Mouse (Mus musculus) forebrain, embryonic 15.5 days (tissue): ENCODE measurements around the gene Lrrc8c. TPM values are rescaled to one million over a fixed set of nuclear protein-coding genes. Genes with fewer than 3 reads are reported as not detected.
A peak's percentile ranks its signal among the peaks of the same experiment; 100 is the strongest.

Experiments used
- ATAC-seq: fragments of 200-750 bp; cut with Nextera tagmentation; replicated peaks from 2 replicates; pipeline ENCODE4 v1.8.0; 2017; ENCODE audit warnings: mild to moderate bottlenecking, moderate TSS enrichment, moderate library complexity
- H3K27ac ChIP-seq: fragments of 300-500 bp; sonication (generic); replicated peaks from 2 replicates; pipeline ENCODE4 v1.5.1; 2015; ENCODE audit warnings: mild to moderate bottlenecking, inconsistent platforms
- H3K27me3 ChIP-seq: fragments of 300-500 bp; sonication (generic); 2 replicates; pipeline ENCODE4 v1.6.1; 2015; ENCODE audit warnings: inconsistent platforms
- H3K36me3 ChIP-seq: fragments of 300-500 bp; sonication (generic); 2 replicates; pipeline ENCODE4 v1.6.1; 2015; ENCODE audit warnings: mild to moderate bottlenecking, inconsistent platforms
- H3K4me1 ChIP-seq: fragments of 300-500 bp; sonication (generic); 2 replicates; pipeline ENCODE4 v1.6.1; 2015; ENCODE audit warnings: inconsistent platforms
- H3K4me2 ChIP-seq: fragments of 300-500 bp; sonication (generic); replicated peaks from 2 replicates; pipeline ENCODE4 v1.6.1; 2015; ENCODE audit warnings: mild to moderate bottlenecking, inconsistent platforms
- H3K4me3 ChIP-seq: fragments of 300-500 bp; sonication (generic); 2 replicates; pipeline ENCODE4 v1.5.1; 2015; ENCODE audit warnings: mild to moderate bottlenecking, inconsistent platforms
- H3K9ac ChIP-seq: fragments of 300-500 bp; sonication (generic); replicated peaks from 2 replicates; pipeline ENCODE4 v1.6.1; 2015; ENCODE audit warnings: mild to moderate bottlenecking, inconsistent platforms
- H3K9me3 ChIP-seq: fragments of 300-500 bp; sonication (generic); 2 replicates; pipeline ENCODE4 v1.6.1; 2016; ENCODE audit warnings: inconsistent platforms
- WGBS: fragments of 180-500 bp; shearing (Covaris S2); methylation state at CpG from one replicate; pipeline ENCODE4 v1.1.7; 2015; ENCODE audit warnings: mixed read lengths; 5-methylcytosine and 5-hydroxymethylcytosine counted together
- polyA plus RNA-seq: library from polyadenylated mRNA; unstranded; fragments of >200 nt; fragmentation: Nextera tagmentation; extraction: Ambion mirVana; gene quantifications from 2 replicates; pipeline ENCODE4 v1.2.1, GENCODE M21; 2015

Gene Lrrc8c
- polyA plus RNA-seq, 1 experiment from 2014 or later, result 11.4 TPM

DNA sequence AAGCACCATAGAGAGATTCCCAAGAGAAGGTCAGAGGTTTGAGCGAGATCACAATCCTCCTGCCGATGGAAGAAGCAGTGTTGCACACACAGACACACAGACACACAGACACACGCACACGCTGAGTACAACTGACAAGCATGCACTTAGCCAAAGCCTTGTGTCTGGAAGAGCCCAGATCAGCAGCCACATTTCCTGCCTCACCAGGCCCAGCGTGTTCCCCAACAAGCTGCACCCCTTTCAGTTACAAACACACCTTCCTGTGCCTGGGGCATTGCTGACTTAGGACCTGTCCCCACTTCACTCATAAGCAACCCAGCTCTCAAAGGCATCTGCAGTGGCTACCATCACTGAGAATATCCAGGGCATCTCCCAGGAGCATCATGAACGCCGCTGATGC, 25.8 kb upstream of the Lrrc8c start:
- H3K27ac ChIP-seq, result no peak overlapping the region
- WGBS, result 47% methylated on average over 7 of the region's 7 CpGs

DNA sequence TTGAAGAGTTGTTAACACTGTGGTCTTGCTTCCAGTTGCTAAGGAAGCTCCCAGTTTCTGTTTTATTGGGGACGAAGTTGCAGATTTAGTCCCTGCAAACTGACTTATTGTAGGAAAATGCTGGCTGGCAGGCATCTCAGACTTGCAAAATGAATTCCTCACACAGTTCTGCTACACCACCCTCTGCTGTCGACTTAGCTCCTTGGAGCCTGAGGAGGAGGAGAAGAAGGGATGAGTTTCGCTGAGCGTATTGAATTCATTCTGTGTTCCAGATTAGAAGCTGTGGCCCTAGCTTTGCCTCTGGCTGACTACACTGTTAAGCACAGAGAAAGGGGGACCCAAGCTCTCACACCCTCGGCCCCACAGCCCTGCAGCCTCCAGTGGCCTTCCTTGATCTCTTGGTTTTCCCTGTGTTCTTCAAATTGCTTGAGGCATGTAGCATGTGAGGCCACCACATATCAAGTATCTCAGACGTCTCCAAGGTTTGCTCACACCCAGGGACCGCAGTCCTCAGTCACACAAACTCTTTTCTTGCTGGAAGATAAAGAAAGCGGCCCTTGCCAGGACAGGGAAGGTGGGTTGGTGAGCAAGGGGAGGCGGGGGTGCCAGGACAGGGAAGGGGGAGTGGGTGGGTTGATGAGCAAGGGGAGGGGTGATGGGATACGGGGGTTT, 24.8 kb upstream of the Lrrc8c start:
- ATAC-seq, result no peak; the same call in 1 of the 2 replicates
- H3K27ac ChIP-seq, result no peak overlapping the region
- H3K27me3 ChIP-seq, result peaks cover 8% of the 10 kb centered on the region; the same call in 1 of the 2 replicates
- H3K4me1 ChIP-seq, result peaks cover 56% of the 10 kb centered on the region
- H3K4me2 ChIP-seq, result peak overlapping the region; percentile 45
- WGBS, result 31% methylated on average over 10 of the region's 10 CpGs
- no peak overlapping the region for H3K4me3 ChIP-seq
- no peaks in the 10 kb centered on the region for H3K9me3 ChIP-seq
- H3K9ac ChIP-seq, result no peak overlapping the region
- no peaks in the 10 kb centered on the region for H3K36me3 ChIP-seq

More for the DNA sequence above, 25.8 kb upstream of the Lrrc8c start:
- Histone ChIP-seq H3K9me3 (no peaks in the 10 kb centered on the region), H3K27me3 (peaks cover 8% of the 10 kb centered on the region; the same call in 1 of the 2 replicates), H3K4me1 (peaks cover 48% of the 10 kb centered on the region), H3K36me3 (no peaks in the 10 kb centered on the region), H3K4me2 (0 out of 2 replicates have a peak overlapping the region, but pooled peaks have one; percentile 0), H3K4me3 (no peak overlapping the region), H3K9ac (no peak overlapping the region)
- no peak for ATAC-seq

DNA sequence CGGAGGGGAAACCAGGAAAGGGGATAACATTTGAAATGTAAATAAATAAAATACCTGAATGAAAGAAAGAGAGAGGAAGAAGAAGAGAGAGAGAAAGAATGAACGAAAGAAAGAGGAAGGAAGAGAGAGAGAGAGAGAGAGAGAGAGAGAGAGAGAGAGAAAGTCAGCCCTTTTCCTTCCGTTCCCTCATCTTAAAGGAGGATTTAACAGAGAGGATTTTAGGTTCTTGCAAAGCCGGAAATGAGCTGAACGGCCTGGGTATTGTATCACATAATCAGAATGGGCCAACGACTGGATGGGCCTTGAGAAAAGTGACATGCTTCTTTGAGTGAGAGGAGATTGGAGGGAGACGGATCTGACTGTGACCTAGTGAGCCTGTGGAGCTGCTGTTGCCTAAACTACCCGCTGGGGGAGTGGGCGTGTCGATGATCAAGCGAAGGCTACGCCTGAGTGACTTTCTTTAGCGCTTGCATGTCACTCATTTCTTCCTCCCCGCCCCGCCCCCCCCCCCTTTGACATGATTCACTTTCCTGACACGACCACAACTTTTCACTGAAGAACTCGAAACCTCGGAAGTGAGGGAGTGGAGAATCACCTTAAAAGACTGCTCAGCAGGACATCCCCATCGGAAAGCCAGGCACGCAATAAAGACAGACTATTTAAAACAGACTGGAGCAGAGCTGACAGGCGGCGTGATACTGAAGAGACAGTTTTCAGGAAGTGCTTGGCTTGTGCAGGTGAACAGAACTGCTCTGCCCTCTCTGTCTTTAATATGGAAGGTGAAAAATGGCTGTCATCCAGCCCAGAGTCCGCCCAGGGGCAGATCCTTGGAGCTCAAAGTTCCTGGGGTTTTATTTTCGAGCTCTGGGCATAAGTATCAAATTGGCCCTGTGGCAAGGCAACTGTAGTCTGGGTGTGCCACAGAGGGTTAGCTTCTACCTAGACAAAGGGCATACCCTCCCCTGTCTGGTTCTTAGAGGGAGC, 24.0 kb upstream of the Lrrc8c start:
- H3K4me1 ChIP-seq, result peaks cover 62% of the 10 kb centered on the region
- H3K36me3 ChIP-seq, result no peaks in the 10 kb centered on the region
- 4% methylated on average over 22 of the region's 24 CpGs for WGBS
- 0 out of 2 replicates have a peak overlapping the region, but pooled peaks have one; percentile 25 for H3K9ac ChIP-seq
- no peak overlapping the region for H3K27ac ChIP-seq
- peak; percentile 62 for ATAC-seq
- H3K4me2 ChIP-seq, result peak overlapping the region; percentile 45
- H3K27me3 ChIP-seq, result peaks cover 8% of the 10 kb centered on the region; the same call in 1 of the 2 replicates
- peak overlapping the region; percentile 26 for H3K4me3 ChIP-seq
- H3K9me3 ChIP-seq, result no peaks in the 10 kb centered on the region

DNA sequence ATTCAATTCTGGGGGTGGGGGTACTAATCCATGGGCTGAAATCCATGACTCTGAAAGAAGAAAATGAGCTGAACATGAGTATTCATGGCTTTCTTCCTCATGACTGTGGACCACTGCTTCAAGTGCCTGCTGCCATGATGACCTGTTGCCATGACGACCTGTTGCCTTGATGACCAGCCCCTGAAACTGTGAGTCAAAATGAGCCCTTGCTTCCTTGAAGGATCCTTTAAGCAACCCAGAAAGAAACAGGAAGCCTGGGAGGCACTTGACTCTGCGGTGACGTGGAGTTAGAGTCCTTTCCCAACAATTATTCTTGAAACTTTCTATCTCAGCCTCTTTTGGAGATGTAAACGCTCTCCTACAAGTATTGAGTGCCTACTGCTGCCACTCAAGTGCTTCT, 23.1 kb upstream of the Lrrc8c start:
- no peak overlapping the region for H3K27ac ChIP-seq
- no peak overlapping the region for H3K9ac ChIP-seq
- ATAC-seq, result no peak
- H3K4me1 ChIP-seq, result peaks cover 67% of the 10 kb centered on the region
- 74% methylated on average over 4 of the region's 4 CpGs for WGBS
- peaks cover 8% of the 10 kb centered on the region; the same call in 1 of the 2 replicates for H3K27me3 ChIP-seq
- no peaks in the 10 kb centered on the region for H3K36me3 ChIP-seq
- H3K4me3 ChIP-seq, result no peak overlapping the region
- no peak overlapping the region for H3K4me2 ChIP-seq
- no peaks in the 10 kb centered on the region for H3K9me3 ChIP-seq

DNA sequence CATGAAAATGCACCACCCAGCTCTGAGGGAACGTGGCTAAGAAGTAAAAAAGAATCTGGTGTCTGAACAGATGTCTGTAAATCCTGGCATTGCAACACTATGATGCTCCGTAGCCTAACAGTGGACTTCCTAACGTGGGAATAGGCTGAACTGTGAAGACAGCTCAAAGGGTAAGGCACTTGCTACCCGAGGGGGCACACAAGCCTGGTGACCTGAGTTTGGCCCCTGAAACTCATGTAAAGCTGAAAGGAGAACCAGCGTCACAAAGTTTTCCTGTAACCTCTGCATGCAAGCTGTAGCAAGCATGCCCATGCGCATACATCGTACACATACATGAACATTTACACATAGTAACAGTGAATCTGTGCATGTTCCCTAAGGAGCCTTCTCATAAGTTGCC, 22.6 kb upstream of the Lrrc8c start:
- Histone ChIP-seq H3K9ac (no peak overlapping the region), H3K9me3 (no peaks in the 10 kb centered on the region), H3K4me1 (peaks cover 67% of the 10 kb centered on the region), H3K36me3 (no peaks in the 10 kb centered on the region), H3K4me2 (no peak overlapping the region), H3K27ac (no peak overlapping the region), H3K27me3 (peaks cover 8% of the 10 kb centered on the region; the same call in 1 of the 2 replicates), H3K4me3 (no peak overlapping the region)
- 74% methylated on average over 7 of the region's 7 CpGs for WGBS
- no peak for ATAC-seq

DNA sequence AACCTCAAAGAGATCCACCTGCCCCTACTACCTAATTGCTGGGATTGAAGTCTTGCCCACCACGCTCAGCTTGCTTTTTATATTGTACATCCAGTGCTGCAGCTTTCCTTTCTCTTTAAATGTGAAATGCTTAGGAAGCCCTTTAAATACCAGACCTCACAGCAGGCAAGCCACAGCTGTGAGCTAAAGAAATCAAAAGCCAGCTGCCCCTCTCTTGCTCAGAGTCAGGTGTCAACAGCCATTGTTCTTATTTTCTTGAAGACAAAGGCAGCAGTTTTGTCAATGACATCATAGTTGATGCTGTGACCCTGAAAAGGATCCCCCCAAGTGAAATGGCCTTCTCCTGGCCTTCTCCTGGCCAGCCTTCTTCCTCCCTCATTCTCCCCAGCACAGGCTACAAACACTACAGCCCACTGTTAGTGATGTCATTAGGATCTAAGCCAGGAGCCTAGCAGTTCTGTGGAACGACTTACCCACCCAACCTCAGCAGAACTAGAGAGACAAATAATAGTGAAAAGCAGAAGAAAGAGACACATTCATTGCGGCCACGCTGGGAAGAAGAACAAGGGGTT, 20.7 kb upstream of the Lrrc8c start:
- Histone ChIP-seq H3K27me3 (peaks cover 8% of the 10 kb centered on the region; the same call in 1 of the 2 replicates), H3K36me3 (no peaks in the 10 kb centered on the region), H3K27ac (peak overlapping the region; percentile 42), H3K9ac (no peak overlapping the region), H3K4me3 (no peak overlapping the region), H3K9me3 (no peaks in the 10 kb centered on the region), H3K4me1 (peaks cover 49% of the 10 kb centered on the region), H3K4me2 (no peak overlapping the region)
- WGBS, result 16% methylated on average over 4 of the region's 4 CpGs
- no peak; the same call in 1 of the 2 replicates for ATAC-seq

DNA sequence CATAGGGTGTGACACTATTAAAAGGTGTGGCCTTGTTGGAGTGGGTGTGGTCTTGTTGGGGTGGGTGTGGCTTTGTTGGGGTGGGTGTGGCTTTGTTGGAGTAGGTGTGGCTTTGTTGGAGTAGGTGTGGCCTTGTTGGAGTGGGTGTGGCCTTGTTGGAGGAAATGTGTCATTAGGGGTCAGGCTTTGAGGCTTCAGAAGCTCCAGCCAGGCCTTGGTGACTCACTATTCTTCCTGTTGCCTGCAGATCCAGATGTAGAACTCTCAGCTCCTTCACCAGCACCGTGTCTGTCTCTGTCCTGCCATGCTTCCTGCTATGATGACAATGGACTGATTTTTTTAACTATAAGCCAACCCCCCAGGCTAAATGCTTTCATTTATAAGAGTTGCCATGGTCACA, 19.8 kb upstream of the Lrrc8c start:
- no peak overlapping the region for H3K27ac ChIP-seq
- peaks cover 40% of the 10 kb centered on the region for H3K4me1 ChIP-seq
- WGBS, result 68% methylated on average over 1 of the region's 1 CpGs
- no peak overlapping the region for H3K9ac ChIP-seq
- no peak overlapping the region for H3K4me2 ChIP-seq
- H3K36me3 ChIP-seq, result no peaks in the 10 kb centered on the region
- H3K9me3 ChIP-seq, result no peaks in the 10 kb centered on the region
- peaks cover 8% of the 10 kb centered on the region; the same call in 1 of the 2 replicates for H3K27me3 ChIP-seq
- H3K4me3 ChIP-seq, result no peak overlapping the region
- no peak for ATAC-seq

DNA sequence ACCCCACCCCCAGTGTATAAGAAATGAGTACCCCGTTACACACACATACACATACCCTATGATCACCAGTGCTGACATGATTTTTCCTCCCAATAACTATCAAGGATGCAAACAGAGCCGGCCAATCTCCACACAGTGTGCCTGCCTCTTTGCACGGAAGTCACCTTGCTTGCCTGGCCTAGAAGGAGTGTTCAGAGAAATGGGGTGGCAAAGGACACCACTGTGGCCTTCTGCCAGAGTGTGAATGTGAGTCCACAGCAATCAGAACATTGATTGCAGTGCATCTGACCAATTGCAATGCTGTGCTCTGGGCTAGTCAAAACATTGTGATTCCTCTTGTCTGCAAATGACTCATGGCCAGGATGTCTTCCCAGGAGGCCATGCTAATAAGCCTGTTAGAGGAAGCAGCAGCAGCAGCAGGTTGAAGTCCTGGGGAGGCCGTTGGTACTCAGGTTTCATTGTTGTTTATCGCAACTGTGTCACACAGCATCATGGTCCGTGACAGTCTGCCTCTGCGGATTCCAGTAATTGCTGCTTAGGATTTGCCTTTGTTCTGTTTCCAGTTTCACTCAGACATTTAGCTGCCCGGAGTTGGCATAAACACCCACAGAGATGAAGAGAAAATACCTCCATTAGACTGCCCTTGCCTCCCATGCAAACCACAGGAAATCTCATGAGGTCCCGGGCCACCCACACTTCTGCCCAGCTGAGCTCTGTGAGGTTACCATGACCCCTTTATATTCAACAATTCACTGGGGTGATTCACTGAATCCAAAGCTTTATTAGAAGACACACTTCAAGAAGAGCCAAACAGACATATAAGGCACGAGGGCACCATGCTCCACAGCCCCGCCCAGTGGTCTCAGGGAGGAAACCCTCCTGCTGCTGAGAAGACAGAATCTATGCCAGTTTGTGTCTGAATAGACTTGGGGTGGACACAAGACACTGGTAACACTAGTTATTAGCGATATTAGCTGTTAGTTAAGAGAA, 18.8 kb upstream of the Lrrc8c start:
- no peak overlapping the region for H3K4me2 ChIP-seq
- peaks cover 30% of the 10 kb centered on the region for H3K4me1 ChIP-seq
- peak; percentile 38 for ATAC-seq
- no peaks in the 10 kb centered on the region for H3K36me3 ChIP-seq
- H3K27ac ChIP-seq, result peak overlapping the region; percentile 25; the same call in 1 of the 2 replicates
- H3K27me3 ChIP-seq, result peaks cover 8% of the 10 kb centered on the region; the same call in 1 of the 2 replicates
- WGBS, result 32% methylated on average over 12 of the region's 12 CpGs
- H3K9me3 ChIP-seq, result no peaks in the 10 kb centered on the region
- H3K4me3 ChIP-seq, result no peak overlapping the region
- H3K9ac ChIP-seq, result no peak overlapping the region

DNA sequence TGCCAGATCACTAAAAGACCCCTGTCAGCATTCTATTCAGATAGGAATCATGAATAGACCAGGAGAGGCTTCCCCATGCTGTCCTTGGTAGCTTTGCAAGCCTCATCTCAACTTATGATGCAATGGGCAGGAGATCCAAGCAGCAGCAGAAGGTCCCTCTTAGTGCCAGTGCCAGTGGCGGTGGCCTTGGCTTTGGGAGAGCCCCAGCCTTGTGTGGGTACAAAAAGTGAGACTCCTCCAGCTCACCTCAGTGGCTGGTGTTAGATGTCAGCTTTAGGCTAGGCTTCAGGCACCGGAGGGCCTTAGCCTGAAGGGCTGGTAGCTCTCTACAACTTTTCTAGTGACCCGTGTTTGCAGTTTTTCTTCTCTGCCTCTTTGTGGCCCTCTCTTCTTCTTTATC, 18.1 kb upstream of the Lrrc8c start:
- Histone ChIP-seq H3K27ac (no peak overlapping the region), H3K9ac (no peak overlapping the region), H3K9me3 (no peaks in the 10 kb centered on the region), H3K4me2 (no peak overlapping the region), H3K36me3 (no peaks in the 10 kb centered on the region), H3K4me3 (no peak overlapping the region), H3K27me3 (peaks cover 7% of the 10 kb centered on the region; the same call in 1 of the 2 replicates), H3K4me1 (peaks cover 24% of the 10 kb centered on the region)
- whole genome bisulfite sequencing, result 88% methylated on average over 3 of the region's 3 CpGs
- no peak for ATAC-seq

DNA sequence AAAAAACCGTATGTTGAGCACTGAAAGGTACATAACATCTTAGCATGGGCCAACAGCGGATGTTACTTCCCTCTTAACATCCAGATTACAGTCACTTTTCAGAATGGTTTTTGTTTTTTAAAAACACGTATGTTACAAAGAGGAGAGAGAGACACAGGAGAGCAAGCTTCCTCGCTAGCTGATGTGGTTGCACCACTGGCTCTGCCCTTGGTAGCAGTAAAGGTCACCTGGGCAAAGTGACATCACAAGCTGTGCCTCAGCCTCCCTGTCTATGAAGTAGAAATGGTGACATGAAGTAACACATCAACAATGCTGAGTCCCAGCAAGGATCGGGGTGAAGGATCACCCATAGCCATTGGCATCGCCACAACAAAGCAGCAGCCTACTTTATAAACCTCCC, 10.4 kb upstream of the Lrrc8c start:
- no peak for ATAC-seq
- WGBS, result 92% methylated on average over 6 of the region's 6 CpGs

DNA sequence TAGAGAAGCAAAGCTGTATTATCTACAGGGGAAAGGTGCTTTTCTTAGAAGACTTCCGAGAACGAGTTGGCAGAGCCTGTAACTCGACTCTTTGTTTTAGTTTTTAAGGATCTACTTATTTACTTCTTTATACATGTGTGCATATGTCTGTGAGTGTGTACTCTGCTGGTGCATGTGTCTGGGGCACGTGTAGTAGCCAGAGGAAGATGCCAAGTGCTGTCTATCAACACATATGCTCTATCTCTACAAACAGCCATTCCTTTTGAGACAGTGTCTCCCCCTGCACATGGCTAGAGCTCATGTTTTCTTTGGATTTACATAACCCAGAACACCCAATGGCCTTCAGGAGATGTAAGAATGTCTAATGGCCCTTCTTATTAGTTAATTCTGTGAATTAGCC, 6.9 kb upstream of the Lrrc8c start:
- 48% methylated on average over 4 of the region's 4 CpGs for WGBS
- no peak overlapping the region for H3K4me3 ChIP-seq
- no peak overlapping the region for H3K4me2 ChIP-seq
- no peaks in the 10 kb centered on the region for H3K36me3 ChIP-seq
- no peak for ATAC-seq
- no peaks in the 10 kb centered on the region for H3K4me1 ChIP-seq
- H3K9me3 ChIP-seq, result no peaks in the 10 kb centered on the region
- H3K27ac ChIP-seq, result no peak overlapping the region
- H3K27me3 ChIP-seq, result 0 out of 2 replicates have a peak, but pooled peaks cover 2% of the 10 kb centered on the region
- H3K9ac ChIP-seq, result no peak overlapping the region

More for the DNA sequence above, 10.4 kb upstream of the Lrrc8c start:
- H3K9ac ChIP-seq, result no peak overlapping the region
- no peak overlapping the region for H3K27ac ChIP-seq
- H3K4me1 ChIP-seq, result no peaks in the 10 kb centered on the region
- H3K36me3 ChIP-seq, result no peaks in the 10 kb centered on the region
- no peaks in the 10 kb centered on the region for H3K27me3 ChIP-seq
- H3K9me3 ChIP-seq, result no peaks in the 10 kb centered on the region
- no peak overlapping the region for H3K4me2 ChIP-seq
- H3K4me3 ChIP-seq, result no peak overlapping the region
